Mouse (Mus musculus): ENCODE measurements around the gene Cd68. TPM values are rescaled to one million over a fixed set of nuclear protein-coding genes. Genes with fewer than 3 reads are reported as not detected.
A peak's percentile ranks its signal among the peaks of the same experiment; 100 is the strongest.

Cd68 gene
- total RNA-seq, 2 experiments from 2014 or later: 5.6 to 7.5 TPM

GRCm38 (mm10) chr11:69672211-69672706 lies 6.3 kb upstream of the Cd68 start, which contains the start of gene Eif4a1:
Eif4a1 (minus strand) TSS chr11:69672423.
- intact Hi-C loops (cut with DNase I): loop anchor here (5.0 kb wide), 1 partner anchor 310 kb away; the partner anchor contains the start of genes Ctdnep1 and Elp5
- peak; percentile 99 to 100 for DNase-seq

- no peak for DNase-seq
- intact Hi-C loops (cut with DNase I): loop anchor here (5.0 kb wide), 1 partner anchor 311 kb away; the partner anchor contains the start of genes Ctdnep1 and Elp5
Measured at GRCm38 (mm10) chr11:69671726-69672124, 5.8 kb upstream of the Cd68 start.

- intact Hi-C loops (cut with DNase I): loop anchor here (5.0 kb wide), 1 partner anchor 311 kb away; the partner anchor contains the start of genes Ctdnep1 and Elp5
- peak; percentile 96 to 97 for DNase-seq
Measured at GRCm38 (mm10) chr11:69670786-69671725, 5.1 kb upstream of the Cd68 start.

GRCm38 (mm10) chr11:69666665-69667005 lies 682 bp upstream of the Cd68 start:
- DNase-seq: no peak
- intact Hi-C loops (cut with DNase I): no loop called here

GRCm38 (mm10) chr11:69665457-69665960 lies 444 bp downstream of the Cd68 start:
- intact Hi-C loops (cut with DNase I): no loop called here
- no peak for DNase-seq

- no peak for DNase-seq
- intact Hi-C loops (cut with DNase I): no loop called here
Measured at GRCm38 (mm10) chr11:69664841-69665240, 1.1 kb downstream of the Cd68 start.

- no peak for DNase-seq
- intact Hi-C loops (cut with DNase I): no loop called here
Measured at GRCm38 (mm10) chr11:69663795-69664194, 2.2 kb downstream of the Cd68 start.

- intact Hi-C loops (cut with DNase I): no loop called here
- DNase-seq: no peak
Measured at GRCm38 (mm10) chr11:69662967-69663671, 2.8 kb downstream of the Cd68 start.

GRCm38 (mm10) chr11:69662213-69662966 lies 3.6 kb downstream of the Cd68 start, which contains the start of gene Mpdu1:
Mpdu1 (minus strand) TSS chr11:69662642.
- peak; percentile 93 to 95 for DNase-seq
- intact Hi-C loops (cut with DNase I): no loop called here

- intact Hi-C loops (cut with DNase I): no loop called here
- DNase-seq: no peak
Measured at GRCm38 (mm10) chr11:69661221-69661881, 4.6 kb downstream of the Cd68 start.

- intact Hi-C loops (cut with DNase I): no loop called here
- DNase-seq: no peak
Measured at GRCm38 (mm10) chr11:69657462-69657881, 8.5 kb downstream of the Cd68 start.

GRCm38 (mm10) chr11:69656617-69657461 lies 9.1 kb downstream of the Cd68 start:
- intact Hi-C loops (cut with DNase I): no loop called here
- DNase-seq: peak in 1 of 2 experiments; percentile 56

GRCm38 (mm10) chr11:69656065-69656455 lies 9.9 kb downstream of the Cd68 start:
- no peak for DNase-seq
- intact Hi-C loops (cut with DNase I): no loop called here

GRCm38 (mm10) chr11:69655264-69656064 lies 10.5 kb downstream of the Cd68 start, which contains the start of gene Sox15:
Sox15 (plus strand) TSS chr11:69655314.
- peak; percentile 70 to 80 for DNase-seq
- intact Hi-C loops (cut with DNase I): loop anchor here (1.0 to 2.0 kb wide), 2 partner anchors 25 to 100 kb away; no protein-coding TSS in a partner anchor

GRCm38 (mm10) chr11:69654760-69655159 lies 11.2 kb downstream of the Cd68 start:
- no peak for DNase-seq
- intact Hi-C loops (cut with DNase I): loop anchor here (1.0 to 2.0 kb wide), 2 partner anchors 24 to 101 kb away; no protein-coding TSS in a partner anchor

GRCm38 (mm10) chr11:69653399-69653798 lies 12.6 kb downstream of the Cd68 start:
- intact Hi-C loops (cut with DNase I): loop anchor here (2.0 kb wide), 1 partner anchor 17 kb away; no protein-coding TSS in a partner anchor
- DNase-seq: no peak

GRCm38 (mm10) chr11:69645860-69646259 lies 20.1 kb downstream of the Cd68 start:
- intact Hi-C loops (cut with DNase I): no loop called here
- no peak for DNase-seq
